Mouse (Mus musculus): ENCODE data around the gene Isg20. TPM values are rescaled to one million over a fixed set of nuclear protein-coding genes. Genes with fewer than 3 reads are reported as not detected.

Gene Isg20
- polyA plus RNA-seq, 1 experiment from 2014 or later: 12.8 TPM

Small RNA genes within 50 kb of the gene (microRNA-seq; reads per million reads assigned to microRNA genes)
- 3.0 reads per million, percentile 8 among the genes with 10 or more reads in this experiment for gene Mir7-2

Other genes starting within 250 kb of the Isg20 start
- gene Ntrk3, start 175.4 kb upstream of the Isg20 start, polyA plus RNA-seq (2015; fragmentation: Nextera tagmentation; extraction: Ambion mirVana): 0.89 and 2.5 TPM in 2 replicates
- 66.7 and 70.8 TPM in 2 replicates for gene Mrps11, start 130.3 kb upstream of the Isg20 start, polyA plus RNA-seq (2015; fragmentation: Nextera tagmentation; extraction: Ambion mirVana)
- gene Mrpl46, start 129.9 kb upstream of the Isg20 start, polyA plus RNA-seq (2015; fragmentation: Nextera tagmentation; extraction: Ambion mirVana): 57.6 and 60.1 TPM in 2 replicates
- 16.9 and 17.7 TPM in 2 replicates for gene Det1, start 66.2 kb upstream of the Isg20 start, polyA plus RNA-seq (2015; fragmentation: Nextera tagmentation; extraction: Ambion mirVana)
- gene Aen, start 17.6 kb upstream of the Isg20 start, polyA plus RNA-seq (2015; fragmentation: Nextera tagmentation; extraction: Ambion mirVana): 27.6 TPM in 2 replicates
- 1.2 and 1.5 TPM in 2 replicates for gene Acan, start 140.1 kb downstream of the Isg20 start, polyA plus RNA-seq (2015; fragmentation: Nextera tagmentation; extraction: Ambion mirVana)
- 1.2 and 1.4 TPM in 2 replicates for gene Hapln3, start 217.6 kb downstream of the Isg20 start, polyA plus RNA-seq (2015; fragmentation: Nextera tagmentation; extraction: Ambion mirVana)
- gene Mfge8, start 235.6 kb downstream of the Isg20 start, polyA plus RNA-seq (2015; fragmentation: Nextera tagmentation; extraction: Ambion mirVana): 393 and 397 TPM in 2 replicates

Data from lung, embryonic 16.5 days (tissue).